Mouse (Mus musculus): ENCODE data around the gene Gprin1.

- TF ChIP-seq CTCF (IDR thresholded peaks at IDR 0.05; ENCODE audit: borderline replicate concordance, insufficient read depth, low read depth, low read length) (peak; percentile 66), POLR2A (IDR thresholded peaks at IDR 0.05; ENCODE audit: borderline replicate concordance, insufficient read depth, low read length) (peak; percentile 94)
Observed at GRCm38 (mm10) chr13:54766192-54766768, 16.6 kb upstream of the Gprin1 start, which contains the start of gene Sncb.
